Mouse (Mus musculus): ENCODE data around the gene CN725425. TPM values are rescaled to one million over a fixed set of nuclear protein-coding genes. Genes with fewer than 3 reads are reported as not detected.

CN725425 gene
- polyA plus RNA-seq, 1 experiment from 2014 or later: not detected

DNA sequence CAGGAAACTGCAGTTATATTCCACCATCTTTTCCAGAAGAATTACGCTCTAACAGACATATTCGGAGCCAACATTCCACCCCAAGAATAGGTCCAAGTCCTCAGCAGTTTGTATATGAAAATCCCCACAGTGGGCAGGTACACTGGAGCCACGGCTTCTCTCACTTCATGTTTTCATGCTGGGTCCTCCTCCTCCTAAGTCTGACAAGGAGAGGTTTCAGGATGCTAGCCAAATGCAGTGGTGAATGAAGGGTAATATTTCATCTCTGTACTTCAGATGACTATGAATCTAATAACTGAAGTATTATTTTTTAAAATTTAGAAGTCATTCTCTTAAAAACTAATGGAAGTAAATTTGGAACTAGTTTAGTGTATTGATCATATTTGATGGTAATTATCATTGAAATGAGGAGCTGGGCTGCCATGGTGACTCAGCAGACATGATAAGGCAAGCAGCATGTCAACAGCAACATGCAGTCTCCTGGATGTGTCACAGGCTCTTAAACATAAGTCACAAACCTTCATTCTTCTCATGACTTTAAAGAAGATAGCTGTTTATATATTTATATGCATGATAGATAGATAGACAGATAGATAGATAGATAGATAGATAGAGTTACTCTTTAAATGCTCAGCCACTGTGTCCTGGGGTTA is 41.5 kb downstream of the CN725425 start:
- H3K27ac ChIP-seq: no peak overlapping the region
- WGBS: 84% methylated on average over 3 of the region's 3 CpGs
- ATAC-seq (ENCODE audit: insufficient read depth, low FRiP score, low read depth): no peak
- no peak overlapping the region for H3K4me3 ChIP-seq (replicated peaks)
- no peaks in the 10 kb centered on the region for H3K27me3 ChIP-seq (replicated peaks)
- H3K9me3 ChIP-seq: no peaks in the 10 kb centered on the region
- no peak overlapping the region for H3K4me2 ChIP-seq
- no peaks in the 10 kb centered on the region for H3K4me1 ChIP-seq
- H3K36me3 ChIP-seq: no peaks in the 10 kb centered on the region
- H3K9ac ChIP-seq: no peak overlapping the region

GRCm38 (mm10) chr15:91250815-91251214 is 51.5 kb downstream of the CN725425 start:
- WGBS: 62% methylated on average over 6 of the region's 6 CpGs
- no peak for ATAC-seq (ENCODE audit: insufficient read depth, low FRiP score, low read depth)
- H3K4me2 ChIP-seq: no peak overlapping the region

DNA sequence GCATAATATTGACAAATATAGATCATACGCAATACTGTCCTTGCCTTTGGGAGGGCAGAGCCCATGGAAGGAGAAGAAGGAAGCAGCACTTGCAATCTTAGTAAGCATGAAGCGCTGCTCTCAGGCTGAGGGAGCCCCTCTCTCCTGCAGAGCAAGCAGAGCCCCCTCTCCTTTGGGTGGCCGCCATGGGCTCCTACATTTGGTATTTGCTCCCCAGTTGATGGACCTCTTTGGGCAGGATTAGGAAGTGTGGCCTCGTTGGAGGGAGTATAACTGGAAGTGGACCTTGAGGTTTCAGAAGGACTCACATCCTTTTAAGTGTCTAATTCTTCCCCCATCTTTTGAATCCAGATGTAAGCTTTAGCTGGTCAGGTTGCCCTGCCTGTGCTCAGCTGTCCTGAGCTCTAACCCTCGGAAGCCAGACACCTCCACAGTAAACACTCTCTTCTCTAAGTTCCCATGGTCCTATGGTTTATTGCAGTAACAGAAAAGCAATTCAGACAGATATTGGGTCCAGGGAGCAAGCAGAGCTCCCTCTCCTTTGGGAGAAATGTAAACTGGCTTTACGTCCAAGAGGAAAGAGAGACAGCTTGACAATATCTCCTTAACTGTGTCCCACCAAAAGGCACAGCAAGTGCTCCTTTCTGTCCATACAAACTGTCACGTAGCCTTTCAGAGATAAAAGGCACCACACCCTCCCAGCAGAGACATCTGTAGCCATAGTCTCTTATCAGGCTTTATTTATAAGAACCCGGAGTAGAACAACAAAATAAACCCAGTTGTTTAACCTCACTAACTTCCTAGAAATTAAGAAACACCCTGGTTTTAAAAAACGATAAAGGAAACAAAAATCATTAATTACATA is 52.5 kb downstream of the CN725425 start:
- Histone ChIP-seq H3K4me1 (no peaks in the 10 kb centered on the region), H3K27me3 (replicated peaks) (no peaks in the 10 kb centered on the region), H3K36me3 (no peaks in the 10 kb centered on the region), H3K4me3 (replicated peaks) (no peak overlapping the region), H3K4me2 (no peak overlapping the region), H3K9me3 (no peaks in the 10 kb centered on the region), H3K27ac (no peak overlapping the region), H3K9ac (no peak overlapping the region)
- ATAC-seq (ENCODE audit: insufficient read depth, low FRiP score, low read depth): peak; percentile 88; the same call in 1 of the 2 replicates
- 55% methylated on average over 9 of the region's 9 CpGs for WGBS

More at GRCm38 (mm10) chr15:91250815-91251214, 51.5 kb downstream of the CN725425 start:
- Histone ChIP-seq H3K9me3 (no peaks in the 10 kb centered on the region), H3K27ac (no peak overlapping the region), H3K36me3 (no peaks in the 10 kb centered on the region), H3K4me1 (no peaks in the 10 kb centered on the region), H3K4me3 (replicated peaks) (no peak overlapping the region), H3K27me3 (replicated peaks) (no peaks in the 10 kb centered on the region), H3K9ac (no peak overlapping the region)

- ATAC-seq (ENCODE audit: insufficient read depth, low FRiP score, low read depth): no peak
- H3K4me3 ChIP-seq (replicated peaks): no peak overlapping the region
- H3K9me3 ChIP-seq: no peaks in the 10 kb centered on the region
- H3K27ac ChIP-seq: no peak overlapping the region
- H3K4me1 ChIP-seq: no peaks in the 10 kb centered on the region
- 61% methylated on average over 8 of the region's 8 CpGs for WGBS
- H3K4me2 ChIP-seq: no peak overlapping the region
- H3K9ac ChIP-seq: no peak overlapping the region
- no peaks in the 10 kb centered on the region for H3K27me3 ChIP-seq (replicated peaks)
- H3K36me3 ChIP-seq: no peaks in the 10 kb centered on the region
These were observed 53.7 kb downstream of the CN725425 start for GRCm38 (mm10) chr15:91252956-91253355.

DNA sequence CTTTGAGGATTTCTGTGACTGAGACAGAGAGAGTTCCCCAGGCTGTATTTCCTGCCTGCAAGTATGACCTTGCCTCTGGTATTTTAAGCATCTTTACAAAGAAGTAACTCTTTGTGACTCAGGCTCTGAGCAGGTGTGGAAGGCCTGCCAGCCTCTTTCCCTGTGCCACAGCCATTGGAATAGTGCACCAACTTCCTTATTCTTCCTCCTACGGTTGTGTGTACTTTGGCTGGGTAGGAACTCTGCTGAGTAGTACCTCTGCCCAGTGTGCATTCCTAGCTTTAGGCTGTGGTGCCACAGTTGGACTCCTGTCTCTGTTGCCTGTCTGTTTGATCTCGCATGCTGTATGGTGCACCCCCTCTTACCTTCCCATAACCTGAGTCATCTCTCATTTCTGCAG is 56.0 kb downstream of the CN725425 start:
- no peaks in the 10 kb centered on the region for H3K36me3 ChIP-seq
- no peaks in the 10 kb centered on the region for H3K4me1 ChIP-seq
- WGBS: 84% methylated on average over 2 of the region's 2 CpGs
- H3K9ac ChIP-seq: no peak overlapping the region
- no peak overlapping the region for H3K4me2 ChIP-seq
- no peaks in the 10 kb centered on the region for H3K9me3 ChIP-seq
- ATAC-seq (ENCODE audit: insufficient read depth, low FRiP score, low read depth): no peak
- H3K27me3 ChIP-seq (replicated peaks): no peaks in the 10 kb centered on the region
- H3K4me3 ChIP-seq (replicated peaks): no peak overlapping the region
- H3K27ac ChIP-seq: no peak overlapping the region

- no peak for ATAC-seq (ENCODE audit: insufficient read depth, low FRiP score, low read depth)
- Histone ChIP-seq H3K4me2 (no peak overlapping the region), H3K9ac (no peak overlapping the region), H3K27me3 (replicated peaks) (no peaks in the 10 kb centered on the region), H3K27ac (no peak overlapping the region), H3K9me3 (no peaks in the 10 kb centered on the region), H3K4me3 (replicated peaks) (no peak overlapping the region), H3K36me3 (no peaks in the 10 kb centered on the region), H3K4me1 (no peaks in the 10 kb centered on the region)
- 76% methylated on average over 11 of the region's 11 CpGs for WGBS
These were observed 57.8 kb downstream of the CN725425 start for GRCm38 (mm10) chr15:91257140-91257539.

DNA sequence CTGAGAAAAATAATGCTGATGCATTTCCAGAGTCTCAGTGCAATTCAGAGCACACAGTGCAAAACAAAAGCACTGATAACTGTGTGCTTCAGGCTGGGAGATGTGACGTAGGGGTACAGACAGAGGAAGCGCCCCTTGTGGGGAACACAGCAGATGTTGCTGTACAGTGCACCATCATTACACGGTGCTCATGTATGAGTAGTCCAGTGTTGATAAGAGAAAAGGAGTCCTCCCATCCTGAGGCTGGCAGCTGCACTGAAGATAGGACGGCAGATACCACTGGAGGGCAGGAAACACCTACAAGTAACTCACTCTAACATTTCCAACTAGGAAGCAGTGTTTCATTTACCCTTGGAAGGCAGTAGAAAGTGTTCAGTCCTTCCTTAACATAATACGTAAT is 61.3 kb downstream of the CN725425 start:
- Histone ChIP-seq H3K4me3 (replicated peaks) (no peak overlapping the region), H3K27ac (no peak overlapping the region), H3K27me3 (replicated peaks) (no peaks in the 10 kb centered on the region), H3K36me3 (no peaks in the 10 kb centered on the region), H3K9me3 (no peaks in the 10 kb centered on the region), H3K4me1 (no peaks in the 10 kb centered on the region), H3K9ac (no peak overlapping the region), H3K4me2 (no peak overlapping the region)
- WGBS: 72% methylated on average over 5 of the region's 5 CpGs
- ATAC-seq (ENCODE audit: insufficient read depth, low FRiP score, low read depth): peak; percentile 86; the same call in 1 of the 2 replicates

DNA sequence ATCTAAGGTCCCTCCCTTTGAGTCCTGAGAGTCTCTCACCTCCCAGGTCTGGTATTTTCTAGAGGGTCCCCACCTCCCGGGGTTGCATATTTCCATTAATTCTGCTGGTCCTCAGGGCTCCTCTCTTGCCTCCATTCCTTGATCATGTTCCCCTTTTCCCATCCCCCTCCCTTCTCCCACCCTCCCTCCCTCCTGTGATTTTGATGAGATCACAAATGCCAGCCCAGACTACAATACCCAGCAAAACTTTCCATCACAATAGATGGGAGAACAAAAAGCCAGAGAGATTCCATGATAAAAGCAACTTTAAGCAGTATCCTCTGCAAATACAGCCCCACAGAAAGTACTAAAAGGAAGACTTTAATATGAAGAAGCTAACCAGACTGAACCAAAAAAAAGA is 64.6 kb downstream of the CN725425 start:
- H3K4me2 ChIP-seq: no peak overlapping the region
- no peaks in the 10 kb centered on the region for H3K4me1 ChIP-seq
- no peaks in the 10 kb centered on the region for H3K27me3 ChIP-seq (replicated peaks)
- H3K27ac ChIP-seq: no peak overlapping the region
- no peak overlapping the region for H3K4me3 ChIP-seq (replicated peaks)
- no peaks in the 10 kb centered on the region for H3K36me3 ChIP-seq
- no peaks in the 10 kb centered on the region for H3K9me3 ChIP-seq
- 84% methylated on average over 1 of the region's 1 CpGs for WGBS
- ATAC-seq (ENCODE audit: insufficient read depth, low FRiP score, low read depth): no peak
- no peak overlapping the region for H3K9ac ChIP-seq

GRCm38 (mm10) chr15:91268532-91268931 is 69.2 kb downstream of the CN725425 start:
- 0 out of 2 replicates have a peak, but pooled peaks have one; percentile 31 for ATAC-seq (ENCODE audit: insufficient read depth, low FRiP score, low read depth)
- H3K4me3 ChIP-seq (replicated peaks): no peak overlapping the region
- H3K9me3 ChIP-seq: no peaks in the 10 kb centered on the region
- WGBS: 67% methylated on average over 4 of the region's 4 CpGs
- H3K27ac ChIP-seq: no peak overlapping the region
- no peaks in the 10 kb centered on the region for H3K4me1 ChIP-seq
- H3K9ac ChIP-seq: no peak overlapping the region
- H3K27me3 ChIP-seq (replicated peaks): no peaks in the 10 kb centered on the region
- H3K4me2 ChIP-seq: no peak overlapping the region
- H3K36me3 ChIP-seq: no peaks in the 10 kb centered on the region

DNA sequence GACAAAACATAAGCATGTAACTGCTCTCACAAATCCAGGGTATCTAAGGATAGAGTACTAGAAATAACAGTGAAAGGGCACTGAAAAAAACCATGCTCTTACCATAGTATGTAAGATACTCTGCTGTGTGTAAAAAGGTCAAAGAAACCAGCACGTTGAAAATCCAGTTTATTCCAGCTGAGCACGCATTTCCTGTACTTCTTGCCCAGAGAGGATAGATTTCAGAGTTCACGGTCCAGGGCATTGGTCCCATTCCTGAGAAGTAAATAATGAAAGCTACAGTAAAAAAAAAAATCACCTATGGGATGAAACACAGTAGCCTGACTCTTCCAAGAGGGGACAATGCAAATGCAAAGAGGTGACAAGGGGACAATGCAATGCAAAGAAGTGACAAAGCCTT is 76.7 kb downstream of the CN725425 start:
- ATAC-seq (ENCODE audit: insufficient read depth, low FRiP score, low read depth): no peak
- H3K9ac ChIP-seq: no peak overlapping the region
- H3K4me1 ChIP-seq: no peaks in the 10 kb centered on the region
- no peak overlapping the region for H3K27ac ChIP-seq
- no peaks in the 10 kb centered on the region for H3K27me3 ChIP-seq (replicated peaks)
- H3K9me3 ChIP-seq: no peaks in the 10 kb centered on the region
- no peak overlapping the region for H3K4me3 ChIP-seq (replicated peaks)
- H3K4me2 ChIP-seq: no peak overlapping the region
- H3K36me3 ChIP-seq: no peaks in the 10 kb centered on the region
- 34% methylated on average over 3 of the region's 3 CpGs for WGBS

- H3K4me3 ChIP-seq (replicated peaks): no peak overlapping the region
- H3K4me2 ChIP-seq: no peak overlapping the region
- H3K27me3 ChIP-seq (replicated peaks): no peaks in the 10 kb centered on the region
- H3K27ac ChIP-seq: no peak overlapping the region
- ATAC-seq (ENCODE audit: insufficient read depth, low FRiP score, low read depth): no peak
- WGBS: 93% methylated on average over 5 of the region's 5 CpGs
- no peaks in the 10 kb centered on the region for H3K4me1 ChIP-seq
- no peaks in the 10 kb centered on the region for H3K9me3 ChIP-seq
- H3K36me3 ChIP-seq: no peaks in the 10 kb centered on the region
- no peak overlapping the region for H3K9ac ChIP-seq
These were observed 80.3 kb downstream of the CN725425 start for GRCm38 (mm10) chr15:91279571-91279970.

GRCm38 (mm10) chr15:91281521-91281920 is 82.2 kb downstream of the CN725425 start:
- ATAC-seq (ENCODE audit: insufficient read depth, low FRiP score, low read depth): no peak
- Histone ChIP-seq H3K9ac (no peak overlapping the region), H3K4me1 (no peaks in the 10 kb centered on the region), H3K9me3 (no peaks in the 10 kb centered on the region), H3K36me3 (no peaks in the 10 kb centered on the region), H3K27ac (no peak overlapping the region), H3K4me2 (no peak overlapping the region), H3K4me3 (replicated peaks) (no peak overlapping the region), H3K27me3 (replicated peaks) (no peaks in the 10 kb centered on the region)
- 85% methylated on average over 5 of the region's 5 CpGs for WGBS

Measured in stomach, embryonic 15.5 days (tissue).